Mouse (Mus musculus) stomach, embryonic 16.5 days (tissue): ENCODE data around the gene Sp2. TPM values are rescaled to one million over a fixed set of nuclear protein-coding genes. Genes with fewer than 3 reads are reported as not detected.

Experiments used
- ATAC-seq: fragments of 200-750 bp; cut with Nextera tagmentation; 2 replicates; pipeline ENCODE4 v1.8.0; 2017; ENCODE audit warnings: moderate number of reproducible peaks, moderate TSS enrichment; ENCODE audit not compliant: insufficient read depth, low FRiP score
- H3K27ac ChIP-seq: fragments of 300-500 bp; sonication (generic); 2 replicates; pipeline ENCODE4 v1.5.1; 2014; ENCODE audit warnings: low read length
- H3K27me3 ChIP-seq: fragments of 300-500 bp; sonication (generic); 2 replicates; pipeline ENCODE4 v1.6.1; 2014; ENCODE audit warnings: low read length, control low read depth, mixed read lengths; ENCODE audit not compliant: control insufficient read depth, insufficient read depth
- H3K36me3 ChIP-seq: fragments of 300-500 bp; sonication (generic); 2 replicates; pipeline ENCODE4 v1.6.1; 2014; ENCODE audit warnings: low read length; ENCODE audit not compliant: control insufficient read depth, insufficient read depth
- H3K4me1 ChIP-seq: fragments of 300-500 bp; sonication (generic); 2 replicates; pipeline ENCODE4 v1.6.1; 2014; ENCODE audit warnings: low read length, control low read depth, mixed read lengths; ENCODE audit not compliant: control insufficient read depth, insufficient read depth
- H3K4me2 ChIP-seq: fragments of 300-500 bp; sonication (generic); 2 replicates; pipeline ENCODE4 v1.6.1; 2014; ENCODE audit warnings: low read depth, low read length, mixed read lengths
- H3K4me3 ChIP-seq: fragments of 300-500 bp; sonication (generic); replicated peaks from 2 replicates; pipeline ENCODE4 v1.5.1; 2014; ENCODE audit warnings: mild to moderate bottlenecking, low read length
- H3K9ac ChIP-seq: fragments of 300-500 bp; sonication (generic); 2 replicates; pipeline ENCODE4 v1.6.1; 2014; ENCODE audit warnings: low read length
- H3K9me3 ChIP-seq: fragments of 300-500 bp; sonication (generic); replicated peaks from 2 replicates; pipeline ENCODE4 v1.6.1; 2016; ENCODE audit warnings: low read length, control low read depth; ENCODE audit not compliant: control insufficient read depth
- WGBS: fragments of 180-500 bp; shearing (Covaris S2); extraction: QIAGEN DNeasy Blood & Tissue Kit; methylation state at CpG from one replicate; pipeline ENCODE4 v1.1.7; 2014; 5-methylcytosine and 5-hydroxymethylcytosine counted together
- polyA plus RNA-seq: library from polyadenylated mRNA; unstranded; fragments of >200 nt; fragmentation: Nextera tagmentation; extraction: Ambion mirVana; gene quantifications from 2 replicates; pipeline ENCODE4 v1.2.1, GENCODE M21; 2015

Sp2 gene
- polyA plus RNA-seq, 1 experiment from 2014 or later = 13.4 TPM

DNA sequence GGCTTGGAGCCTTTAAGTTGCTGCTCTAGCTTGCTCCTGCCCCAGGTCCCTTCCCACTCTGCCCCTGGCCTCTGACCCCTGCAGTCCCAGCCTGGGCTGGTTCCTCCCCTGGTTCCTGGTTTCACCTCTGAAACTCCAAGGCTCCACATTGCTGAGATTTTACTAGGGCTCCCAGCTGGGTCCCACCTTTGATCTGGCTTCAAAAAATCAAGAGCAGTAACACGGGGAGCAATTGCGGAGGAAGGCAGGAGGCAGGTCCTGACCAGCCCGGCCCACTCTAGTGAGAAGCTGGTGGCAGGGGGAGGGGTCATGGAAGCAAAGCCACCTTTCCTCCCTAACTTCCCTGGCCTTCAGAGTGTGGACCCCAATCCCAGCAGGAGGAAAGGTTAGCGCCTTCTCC is 2.1 kb upstream of the Sp2 start:
- Histone ChIP-seq H3K4me2 (no peak overlapping the region), H3K36me3 (no peaks in the 10 kb centered on the region), H3K9me3 (no peaks in the 10 kb centered on the region), H3K4me3 (no peak overlapping the region), H3K27ac (no peak overlapping the region), H3K9ac (no peak overlapping the region), H3K4me1 (peaks cover 9% of the 10 kb centered on the region; the same call in 1 of the 2 replicates), H3K27me3 (no peaks in the 10 kb centered on the region; the same call in none of the 2 replicates)
- WGBS = 25% methylated on average over 4 of the region's 4 CpGs
- ATAC-seq = no peak

DNA sequence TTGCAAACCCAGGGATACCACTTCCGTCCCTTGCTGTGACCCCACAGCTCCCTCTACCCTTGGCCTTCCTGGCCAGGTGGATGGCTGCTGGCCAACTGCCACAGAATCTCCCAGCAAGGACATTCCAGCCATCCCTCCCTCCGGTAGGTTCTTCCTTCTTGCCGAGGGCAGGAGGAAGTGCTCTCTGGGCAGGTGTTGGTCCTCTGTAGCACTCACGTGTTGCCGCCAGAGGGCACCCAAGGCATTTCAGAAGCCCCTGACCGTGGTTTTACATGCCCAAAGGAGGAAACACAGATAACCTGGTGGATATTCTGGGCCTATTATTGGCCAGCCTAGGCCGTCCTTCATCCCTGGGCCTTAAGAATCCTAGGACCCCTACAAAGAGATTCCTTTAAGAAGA is 404 bp downstream of the Sp2 start:
- ATAC-seq = no peak
- Histone ChIP-seq H3K9ac (no peak overlapping the region), H3K4me3 (no peak overlapping the region), H3K27me3 (no peaks in the 10 kb centered on the region; the same call in none of the 2 replicates), H3K27ac (no peak overlapping the region), H3K4me1 (peaks cover 4% of the 10 kb centered on the region), H3K4me2 (no peak overlapping the region; the same call in 1 of the 2 replicates), H3K36me3 (no peaks in the 10 kb centered on the region), H3K9me3 (no peaks in the 10 kb centered on the region)
- WGBS = 3% methylated on average over 7 of the region's 7 CpGs

DNA sequence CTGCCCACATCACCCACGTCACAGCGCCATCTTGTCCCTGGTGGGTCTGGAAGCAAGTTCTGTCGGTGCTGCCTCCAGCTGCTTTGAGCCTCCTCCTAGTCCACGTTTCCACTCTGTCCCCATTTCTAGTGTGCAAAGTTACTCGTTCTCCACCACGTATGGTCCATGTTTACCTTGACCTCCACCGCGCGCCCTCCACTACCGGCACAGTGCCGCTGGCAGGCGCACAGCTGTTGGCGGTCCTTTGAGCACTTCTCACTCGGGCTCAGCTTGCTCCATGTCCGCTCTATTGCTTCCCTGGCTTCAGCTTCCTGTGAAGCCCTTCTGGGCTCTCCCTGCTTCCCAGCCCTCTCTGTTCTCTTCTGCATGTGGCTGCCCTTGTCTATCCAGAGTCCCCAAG is 1.3 kb downstream of the Sp2 start:
- no peak overlapping the region for H3K4me3 ChIP-seq
- peak overlapping the region; percentile 24; the same call in 1 of the 2 replicates for H3K9ac ChIP-seq
- no peaks in the 10 kb centered on the region for H3K27me3 ChIP-seq
- no peak for ATAC-seq
- H3K4me1 ChIP-seq = peaks cover 5% of the 10 kb centered on the region
- H3K9me3 ChIP-seq = no peaks in the 10 kb centered on the region
- no peaks in the 10 kb centered on the region for H3K36me3 ChIP-seq
- no peak overlapping the region for H3K4me2 ChIP-seq
- WGBS = 58% methylated on average over 15 of the region's 15 CpGs
- H3K27ac ChIP-seq = no peak overlapping the region

DNA sequence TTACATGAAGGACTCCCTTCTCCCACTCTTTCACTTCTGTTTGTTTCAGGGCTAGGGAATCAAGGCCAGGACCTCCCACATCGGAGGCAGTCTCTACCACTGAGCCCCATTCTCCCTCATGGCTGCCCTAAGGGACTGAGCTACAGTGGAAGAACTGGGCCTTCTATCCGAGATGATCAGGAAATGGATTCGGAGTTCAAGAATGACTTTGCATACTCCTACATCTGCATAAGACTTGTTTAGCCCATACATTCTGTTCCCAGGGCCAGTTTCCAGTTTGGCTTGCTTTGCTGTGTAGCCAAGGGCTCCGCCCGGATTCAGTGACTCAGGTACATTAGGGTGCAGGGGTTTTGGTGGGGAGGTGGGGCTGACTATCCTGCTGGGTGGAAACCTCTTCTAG is 2.7 kb downstream of the Sp2 start:
- no peaks in the 10 kb centered on the region for H3K9me3 ChIP-seq
- no peak for ATAC-seq
- no peak overlapping the region for H3K4me3 ChIP-seq
- no peaks in the 10 kb centered on the region for H3K27me3 ChIP-seq
- H3K27ac ChIP-seq = peak overlapping the region; percentile 93
- 0 out of 2 replicates have a peak overlapping the region, but pooled peaks have one; percentile 51 for H3K9ac ChIP-seq
- H3K36me3 ChIP-seq = no peaks in the 10 kb centered on the region
- 72% methylated on average over 5 of the region's 5 CpGs for WGBS
- no peak overlapping the region for H3K4me2 ChIP-seq
- peaks cover 19% of the 10 kb centered on the region for H3K4me1 ChIP-seq

DNA sequence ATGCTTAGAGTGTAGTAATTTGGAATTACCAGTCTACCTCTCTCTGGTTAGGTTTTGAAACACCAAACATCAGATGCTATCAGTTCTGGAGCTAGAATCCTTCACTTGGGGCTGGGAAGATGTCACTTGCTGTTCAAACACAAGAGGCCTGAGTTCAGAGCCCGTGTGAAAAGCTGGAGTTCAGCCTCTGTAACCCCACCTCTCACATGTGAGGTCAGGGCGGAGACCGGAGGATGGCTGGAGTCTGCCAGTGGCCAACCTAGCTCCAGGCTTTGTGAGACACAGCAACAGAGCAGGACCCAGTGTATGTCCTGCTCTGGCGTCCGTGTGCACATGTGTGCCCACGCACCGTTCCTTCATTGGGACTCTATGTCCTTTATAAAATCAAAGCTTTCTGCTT is 3.4 kb downstream of the Sp2 start:
- H3K27ac ChIP-seq = peak overlapping the region; percentile 93
- WGBS = 73% methylated on average over 7 of the region's 7 CpGs

DNA sequence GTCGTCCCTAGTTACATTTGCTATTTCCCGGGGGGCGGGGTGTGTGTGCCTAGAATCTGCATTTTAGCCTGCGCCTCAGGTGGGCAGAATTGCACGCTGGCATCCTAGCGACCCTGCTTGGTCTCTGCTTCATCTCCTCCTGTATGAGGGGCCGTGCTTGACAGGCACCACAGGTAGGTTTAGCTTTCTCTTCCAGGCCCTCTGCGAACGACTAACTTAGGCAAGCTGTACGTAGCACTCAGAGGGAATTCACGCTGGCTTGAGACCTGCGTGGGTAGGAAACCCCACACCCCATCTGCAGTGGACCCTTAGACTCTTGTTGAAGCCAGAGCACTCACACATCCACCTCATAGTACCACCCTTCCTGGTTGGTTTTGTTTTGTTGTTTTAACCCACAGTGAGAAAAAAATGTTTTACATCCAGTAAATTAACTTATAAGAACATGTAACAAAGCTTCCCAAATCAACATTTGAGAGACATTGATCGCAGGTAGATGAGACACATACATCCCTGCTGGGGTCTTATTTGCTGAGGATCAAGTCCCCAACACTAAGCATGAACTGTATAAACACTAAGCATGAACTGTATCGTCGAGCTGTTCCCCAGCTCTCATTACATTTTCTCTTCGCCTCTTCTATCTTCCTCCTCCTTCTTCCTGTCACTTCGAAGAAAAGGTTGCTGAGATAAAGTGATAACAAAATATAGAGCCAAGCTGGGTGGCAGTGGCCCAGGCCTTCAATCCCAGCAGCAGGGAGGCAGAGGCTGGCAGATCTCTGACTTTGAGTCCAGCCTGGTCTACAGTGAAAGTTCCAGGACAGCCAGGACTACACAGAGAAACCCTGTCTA is 4.1 kb downstream of the Sp2 start:
- peak overlapping the region; percentile 74 for H3K4me3 ChIP-seq
- no peak for ATAC-seq
- no peaks in the 10 kb centered on the region for H3K36me3 ChIP-seq

More for the DNA sequence above, 3.4 kb downstream of the Sp2 start:
- H3K27me3 ChIP-seq = no peaks in the 10 kb centered on the region
- H3K36me3 ChIP-seq = no peaks in the 10 kb centered on the region
- peaks cover 19% of the 10 kb centered on the region for H3K4me1 ChIP-seq
- no peak for ATAC-seq
- H3K9me3 ChIP-seq = no peaks in the 10 kb centered on the region
- H3K4me2 ChIP-seq = no peak overlapping the region
- H3K9ac ChIP-seq = no peak overlapping the region
- no peak overlapping the region for H3K4me3 ChIP-seq

DNA sequence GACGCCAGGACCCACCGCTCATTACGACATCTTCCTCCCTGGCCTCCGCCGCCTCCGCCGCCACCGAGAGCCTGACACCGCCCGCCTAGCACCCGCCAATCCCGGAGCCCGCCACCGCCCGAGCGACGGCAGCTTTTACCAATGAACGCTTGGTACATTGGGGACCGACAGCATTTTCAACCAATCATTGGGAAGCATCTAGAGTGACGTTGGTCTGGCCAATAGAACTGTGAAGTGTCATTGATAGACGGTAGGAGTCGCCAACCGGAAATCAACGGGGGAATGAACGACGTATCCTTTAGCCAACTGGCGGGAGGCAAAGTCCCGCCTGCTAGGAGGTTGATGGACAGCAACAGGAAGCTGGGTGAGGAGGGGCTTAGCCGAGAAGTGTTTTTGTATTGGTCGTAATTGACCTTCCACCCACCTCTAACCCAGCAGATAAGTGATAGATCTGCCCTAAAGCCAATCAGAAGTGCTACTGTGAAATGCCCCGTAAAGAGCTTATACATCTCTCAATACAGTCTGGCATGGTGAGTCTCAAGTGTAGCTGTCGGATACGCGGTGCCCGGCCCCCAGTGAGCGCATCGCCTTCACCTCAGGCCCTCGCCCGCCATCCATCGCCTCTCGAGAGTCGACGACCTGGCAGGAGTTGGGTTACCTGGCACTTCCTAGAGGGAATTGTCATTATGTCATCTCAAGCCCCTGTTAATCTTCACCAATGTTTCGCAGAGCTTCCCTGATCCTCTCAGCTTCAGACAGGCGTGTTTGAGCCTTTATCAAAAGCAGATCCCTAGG is 5.0 kb downstream of the Sp2 start:
- H3K4me2 ChIP-seq = peak overlapping the region; percentile 88
- ATAC-seq = peak; percentile 95
- H3K9me3 ChIP-seq = no peaks in the 10 kb centered on the region
- under 1% methylated on average over 45 of the region's 45 CpGs for WGBS
- peak overlapping the region; percentile 99 for H3K9ac ChIP-seq
- peak overlapping the region; percentile 93 for H3K27ac ChIP-seq
- H3K4me1 ChIP-seq = peaks cover 19% of the 10 kb centered on the region
- peak overlapping the region; percentile 91 for H3K4me3 ChIP-seq
- no peaks in the 10 kb centered on the region for H3K36me3 ChIP-seq
- no peaks in the 10 kb centered on the region for H3K27me3 ChIP-seq

More for the DNA sequence above, 4.1 kb downstream of the Sp2 start:
- peaks cover 19% of the 10 kb centered on the region for H3K4me1 ChIP-seq
- peak overlapping the region; percentile 93 for H3K27ac ChIP-seq
- H3K9me3 ChIP-seq = no peaks in the 10 kb centered on the region
- peak overlapping the region; percentile 88 for H3K4me2 ChIP-seq
- peak overlapping the region; percentile 92 for H3K9ac ChIP-seq
- 22% methylated on average over 17 of the region's 17 CpGs for WGBS
- no peaks in the 10 kb centered on the region for H3K27me3 ChIP-seq

DNA sequence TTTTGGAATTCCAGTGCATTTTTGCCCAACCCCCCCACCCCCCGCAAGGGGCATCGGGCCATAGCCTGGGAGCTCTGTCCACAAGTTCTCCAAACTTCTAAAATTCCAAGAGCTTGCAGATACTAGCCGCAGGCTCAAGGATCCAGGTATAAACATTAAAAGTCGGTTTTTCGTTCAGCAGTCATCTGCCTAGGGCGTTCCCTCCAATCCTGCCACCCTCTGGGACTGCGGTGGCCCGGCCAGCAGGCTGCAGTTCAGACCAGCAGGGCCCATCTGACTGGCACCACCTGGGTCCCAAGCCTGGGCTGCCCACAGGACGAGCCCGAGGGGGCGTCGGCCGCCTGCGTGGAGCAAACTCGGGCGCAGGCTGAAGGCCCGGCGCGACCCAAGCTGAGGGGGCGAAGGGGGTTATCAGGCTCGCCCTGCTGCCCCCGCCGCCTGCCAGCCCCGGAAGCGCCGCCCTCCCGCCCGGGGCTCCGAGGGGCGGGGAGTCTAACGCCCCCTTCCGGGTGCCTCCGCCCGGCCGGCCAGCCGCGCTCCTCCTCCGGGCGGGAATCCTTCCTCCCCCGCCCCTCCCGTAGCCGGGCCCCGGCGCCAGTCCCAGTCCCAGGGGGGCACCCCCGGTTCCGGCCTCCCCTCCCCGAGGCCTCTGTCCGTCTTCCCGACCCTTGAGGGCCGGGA is 5.7 kb downstream of the Sp2 start:
- Histone ChIP-seq H3K4me1 (peaks cover 19% of the 10 kb centered on the region), H3K4me3 (peak overlapping the region; percentile 91), H3K27me3 (no peaks in the 10 kb centered on the region), H3K9me3 (no peaks in the 10 kb centered on the region), H3K36me3 (no peaks in the 10 kb centered on the region), H3K4me2 (peak overlapping the region; percentile 87), H3K9ac (peak overlapping the region; percentile 99), H3K27ac (peak overlapping the region; percentile 93)
- under 1% methylated on average over 30 of the region's 50 CpGs for WGBS
- ATAC-seq = peak; percentile 79
